Mouse (Mus musculus): ENCODE measurements at regions not wholly inside any gene's neighbourhood (a gene's known extent, or its start where the extent isn't known, plus 50 kb on each side); places are given as distances from the start of the nearest gene placed in this dataset.

DNA sequence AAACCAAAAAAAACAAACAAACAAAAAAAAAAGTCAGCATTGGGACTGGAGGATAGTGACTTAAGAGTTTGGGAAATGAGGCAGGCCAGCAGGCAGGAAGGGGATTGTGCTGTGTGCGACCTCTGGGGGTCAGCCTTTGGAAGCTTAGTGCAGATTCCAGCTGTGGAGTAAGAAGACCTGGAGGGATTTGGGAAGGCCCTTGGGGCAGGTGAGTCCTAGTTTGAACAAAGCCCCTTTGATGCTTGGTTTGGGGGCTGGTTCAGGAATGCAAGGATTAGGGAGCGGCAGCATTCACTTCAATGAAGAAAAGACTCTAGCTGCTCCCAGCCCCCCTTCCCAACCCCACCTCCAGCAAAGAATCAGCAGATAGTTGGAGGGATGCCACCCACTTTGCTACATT lies 235.6 kb upstream of the Stt3b start:
- DNase-seq (ENCODE audit: low spot score in 2 of 2), result no peak

GRCm38 (mm10) chr9:115547625-115548325 lies 237.6 kb upstream of the Stt3b start:
- peak in 1 of 2 experiments; percentile 47 for DNase-seq (ENCODE audit: low spot score in 2 of 2)

DNA sequence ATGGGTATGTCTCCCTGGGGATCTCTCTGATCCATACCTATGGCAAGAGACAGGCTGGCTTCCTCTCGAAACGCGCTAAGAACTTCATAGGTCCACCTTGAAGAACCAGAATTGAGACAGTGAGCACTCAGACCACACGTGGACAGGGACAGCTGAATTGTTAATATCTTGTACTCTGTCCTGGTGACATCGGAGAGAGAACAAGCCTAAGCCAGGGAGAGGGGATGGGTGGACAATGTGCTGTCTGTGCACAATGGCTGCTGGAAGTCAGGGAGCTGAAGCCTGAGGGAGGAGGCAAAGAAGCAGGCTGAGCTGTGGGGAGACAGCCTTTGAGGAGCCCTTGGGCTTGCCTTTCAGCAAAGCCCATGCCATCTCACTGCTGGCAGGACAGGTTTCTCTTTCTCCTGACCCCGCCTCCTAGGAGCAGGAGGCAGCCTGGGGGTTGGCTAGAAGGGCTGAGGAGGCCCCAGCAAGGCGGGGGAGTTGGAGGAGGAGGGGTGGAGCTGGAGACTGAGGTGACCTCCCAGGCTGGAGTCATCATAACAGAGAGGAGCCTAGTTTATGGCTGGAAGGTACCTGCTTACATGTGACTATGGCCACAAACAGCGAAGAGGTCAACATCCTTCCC lies 238.6 kb upstream of the Stt3b start:
- peak; percentile 54 to 59 for DNase-seq (ENCODE audit: low spot score in 2 of 2)

DNA sequence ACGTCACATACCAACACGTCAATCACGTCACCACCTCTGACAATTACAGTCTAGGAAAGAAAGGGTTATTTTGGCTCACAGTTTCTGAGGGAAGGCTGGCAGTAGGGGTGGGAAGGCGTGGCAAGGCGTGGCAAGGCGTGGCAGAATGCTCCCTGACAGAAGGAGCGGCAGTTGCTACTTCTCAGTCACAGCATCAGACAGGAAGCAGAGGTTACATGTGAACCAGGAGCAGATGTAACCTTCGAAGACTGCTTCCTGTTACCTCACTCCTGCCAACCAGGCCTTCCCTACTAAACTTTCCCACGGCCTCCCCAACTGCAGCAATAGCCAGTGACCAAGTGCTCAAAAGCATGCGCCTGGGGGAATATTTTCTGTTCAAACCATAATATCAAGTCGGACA lies 240.9 kb upstream of the Stt3b start:
- DNase-seq (ENCODE audit: low spot score in 2 of 2), result no peak

- no peak for DNase-seq (ENCODE audit: low spot score in 2 of 2)
Observed at GRCm38 (mm10) chr9:115551501-115551900, 241.3 kb upstream of the Stt3b start.

DNA sequence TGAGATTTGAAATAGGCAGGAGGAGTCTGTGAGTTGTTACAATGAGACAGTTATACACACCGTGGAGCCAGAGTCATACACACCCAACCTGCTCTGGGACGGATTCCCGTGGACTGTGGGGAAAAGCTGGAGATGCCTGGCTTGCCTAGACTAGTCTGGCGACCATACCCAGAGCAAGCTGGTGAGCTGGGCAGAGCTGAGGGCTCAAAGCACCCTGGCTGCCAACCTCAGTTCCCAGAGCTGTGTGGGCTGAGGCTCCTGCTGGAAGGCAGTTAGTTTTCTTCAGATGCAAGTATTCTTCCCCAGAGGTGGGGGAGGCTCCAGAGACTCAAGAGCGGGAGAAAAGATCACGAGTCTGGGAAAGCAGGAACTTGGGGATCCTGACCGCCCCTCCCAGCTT lies 247.9 kb upstream of the Stt3b start:
- DNase-seq (ENCODE audit: low spot score in 2 of 2), result peak in 1 of 2 experiments; percentile 20

GRCm38 (mm10) chr9:115559521-115559920 lies 249.3 kb upstream of the Stt3b start:
- DNase-seq (ENCODE audit: low spot score in 2 of 2), result no peak

GRCm38 (mm10) chr9:115561207-115561606 lies 251.0 kb upstream of the Stt3b start:
- DNase-seq (ENCODE audit: low spot score in 2 of 2), result no peak

DNA sequence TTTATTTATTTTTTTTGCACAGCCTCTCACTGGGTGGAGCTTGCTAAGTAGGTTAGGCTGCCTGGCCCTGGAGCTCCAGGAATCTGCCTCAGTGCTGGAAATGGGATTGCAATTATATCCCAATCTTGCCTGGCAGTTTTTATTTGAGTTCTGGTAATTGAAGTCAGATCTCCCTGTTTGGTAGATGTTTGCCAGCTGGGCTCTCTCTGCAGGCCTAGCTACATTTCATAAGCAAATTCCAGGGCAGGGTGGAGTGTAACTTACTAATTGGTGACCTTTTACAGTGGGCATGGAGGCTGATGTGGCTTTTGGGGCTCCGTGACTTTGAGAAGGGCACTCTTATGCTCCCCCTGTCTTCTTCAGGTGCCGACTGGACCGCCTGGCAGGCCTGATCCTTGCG lies 252.6 kb upstream of the Stt3b start:
- DNase-seq (ENCODE audit: low spot score in 2 of 2), result no peak

GRCm38 (mm10) chr9:115564366-115564765 lies 254.1 kb upstream of the Stt3b start:
- no peak for DNase-seq (ENCODE audit: low spot score in 2 of 2)

- no peak for DNase-seq (ENCODE audit: low spot score in 2 of 2)
Observed at GRCm38 (mm10) chr9:115568693-115569334, 258.6 kb upstream of the Stt3b start.

GRCm38 (mm10) chr9:115570998-115571397 lies 260.8 kb upstream of the Stt3b start:
- no peak for DNase-seq (ENCODE audit: low spot score in 2 of 2)

- DNase-seq (ENCODE audit: low spot score in 2 of 2), result no peak
Observed at GRCm38 (mm10) chr9:115581116-115581515, 270.9 kb upstream of the Stt3b start.

- no peak for DNase-seq (ENCODE audit: low spot score in 2 of 2)
Observed at GRCm38 (mm10) chr9:115583548-115583947, 273.3 kb upstream of the Stt3b start.

DNA sequence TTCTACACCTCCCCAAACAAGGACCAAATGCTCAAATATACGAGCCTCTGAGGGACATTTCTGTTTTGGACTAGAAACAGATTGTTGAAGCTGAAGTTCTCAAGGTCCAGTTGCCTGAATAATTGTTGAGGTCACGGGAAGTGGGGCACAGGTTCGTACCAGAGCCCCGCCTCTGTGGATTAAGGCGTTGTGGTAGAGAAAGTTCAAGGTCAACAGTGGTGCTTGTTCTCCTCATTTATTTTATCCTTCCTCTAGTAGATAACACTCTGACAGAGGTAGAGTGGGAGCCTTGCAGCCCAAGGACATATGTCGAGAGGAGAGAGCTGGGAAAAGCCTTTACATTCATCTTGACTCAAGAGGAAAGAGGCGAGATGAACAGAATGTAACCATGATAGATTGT lies 274.7 kb upstream of the Stt3b start:
- no peak for DNase-seq (ENCODE audit: low spot score in 2 of 2)

- DNase-seq (ENCODE audit: low spot score in 2 of 2), result no peak
Observed at GRCm38 (mm10) chr9:115592466-115592865, 282.2 kb upstream of the Stt3b start.

DNA sequence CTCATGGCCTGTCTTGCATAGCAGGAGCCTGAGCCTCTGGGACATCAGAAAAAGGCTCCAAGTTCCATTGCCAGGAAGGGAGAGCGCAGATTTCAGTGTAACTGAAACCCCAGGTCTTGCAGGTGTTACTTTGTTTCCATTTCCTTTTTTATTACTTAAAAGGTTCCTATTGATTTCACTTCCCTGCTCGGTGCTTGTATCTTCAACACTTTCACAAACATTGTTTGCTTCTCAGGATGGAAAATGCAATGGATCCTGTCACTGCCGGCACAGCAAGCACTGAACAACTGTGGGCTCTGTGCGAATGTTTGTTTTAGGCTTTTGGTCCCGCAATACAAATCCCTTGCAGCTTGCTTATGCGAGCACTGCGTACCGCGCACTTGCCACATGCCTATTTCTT lies 290.0 kb upstream of the Stt3b start:
- no peak for DNase-seq (ENCODE audit: low spot score in 2 of 2)

DNA sequence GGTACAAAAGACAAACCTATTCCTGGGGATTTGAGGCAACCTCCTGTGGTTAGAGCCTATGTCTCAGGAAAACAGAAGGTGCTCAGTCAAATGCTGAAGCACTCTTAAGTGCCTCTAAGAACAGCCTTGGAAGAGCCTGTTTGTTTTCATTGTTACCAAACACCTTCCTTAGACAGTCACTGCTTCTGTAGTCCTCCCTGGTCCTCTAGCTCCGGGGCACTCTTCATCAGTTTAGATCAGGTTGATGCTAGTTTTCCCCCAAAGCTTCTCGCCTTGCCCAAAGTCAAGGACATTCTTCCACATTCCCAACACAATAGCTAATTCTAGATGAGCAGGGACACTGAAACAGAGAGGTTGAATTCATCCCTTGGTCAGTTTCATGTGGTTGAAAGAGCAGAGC lies 290.6 kb upstream of the Stt3b start:
- no peak for DNase-seq (ENCODE audit: low spot score in 2 of 2)

DNA sequence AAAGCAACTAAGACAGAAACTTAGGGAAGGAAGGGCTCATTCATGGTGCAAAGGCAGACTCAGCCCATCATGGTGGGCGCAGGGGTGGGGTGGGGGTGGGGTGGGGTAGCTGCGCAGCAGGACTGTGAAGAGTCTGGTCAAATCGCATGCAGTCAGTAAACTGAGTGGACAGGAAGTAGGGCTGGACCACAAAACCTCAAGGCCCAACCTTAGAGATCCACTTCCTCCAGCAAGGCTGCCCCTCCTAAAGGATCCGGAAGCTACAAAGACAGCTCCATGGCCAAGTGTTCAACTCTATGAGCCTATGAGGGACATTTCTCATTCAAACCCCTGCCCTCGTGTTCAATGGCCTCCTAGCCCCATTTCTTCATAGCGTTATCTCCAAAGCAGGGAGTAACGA lies 292.6 kb upstream of the Stt3b start:
- DNase-seq (ENCODE audit: low spot score in 2 of 2), result no peak

DNA sequence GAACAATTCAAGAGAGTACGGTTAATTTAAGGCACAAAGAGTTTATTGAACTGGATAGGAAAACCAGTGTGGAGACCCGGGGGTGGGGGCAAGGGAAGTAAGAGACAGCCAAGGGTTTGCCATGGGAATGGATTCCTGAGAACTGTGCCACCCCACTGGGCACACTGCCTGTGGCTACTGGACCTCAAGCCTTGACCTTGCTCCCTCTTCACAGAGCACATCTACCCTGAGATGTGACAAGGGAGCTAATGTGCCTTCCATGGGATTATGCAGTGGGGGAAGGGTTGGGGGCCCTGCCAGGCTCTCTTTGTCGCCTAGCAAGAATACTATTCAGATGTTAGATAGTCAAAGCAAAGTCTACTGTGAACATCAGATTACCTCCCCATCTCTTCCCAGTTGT lies 294.2 kb upstream of the Stt3b start:
- no peak for DNase-seq (ENCODE audit: low spot score in 2 of 2)

DNA sequence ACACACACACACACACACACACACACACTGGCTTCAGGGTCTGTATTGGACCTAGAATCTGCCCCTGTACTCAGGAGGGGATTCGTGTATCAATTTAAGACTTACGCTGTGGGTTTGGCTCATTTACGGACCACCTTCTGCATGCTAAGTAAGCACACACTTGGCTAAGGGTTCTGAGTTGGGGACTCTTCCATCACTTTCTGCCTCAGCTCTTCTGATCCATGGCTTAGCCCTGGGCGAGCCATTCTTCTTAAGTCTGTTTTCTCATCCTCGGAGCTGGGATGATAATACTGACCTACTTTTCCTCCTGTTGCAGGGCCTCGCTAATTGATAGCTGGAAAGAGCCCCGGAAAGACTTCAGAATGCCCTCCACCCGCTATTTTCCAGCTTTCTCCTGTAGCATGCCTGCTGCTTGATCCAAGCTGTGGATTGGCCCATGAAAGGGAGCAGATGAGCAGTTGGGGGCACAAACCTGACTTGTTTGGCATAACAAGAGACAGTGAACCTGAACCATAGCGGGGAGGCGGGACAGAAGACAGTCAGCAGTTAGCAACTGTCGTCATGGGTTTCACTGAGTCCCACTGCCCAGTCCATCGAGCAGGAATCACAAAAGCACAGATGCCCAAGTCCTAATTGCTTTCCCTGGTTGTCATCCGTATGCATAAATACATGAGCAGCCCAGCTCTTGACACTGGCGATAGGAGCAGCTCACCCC lies 294.9 kb upstream of the Stt3b start:
- DNase-seq (ENCODE audit: low spot score in 2 of 2), result no peak

GRCm38 (mm10) chr9:115607961-115608360 lies 297.7 kb upstream of the Stt3b start:
- DNase-seq (ENCODE audit: low spot score in 2 of 2), result no peak

GRCm38 (mm10) chr9:115608377-115608776 lies 298.2 kb upstream of the Stt3b start:
- DNase-seq (ENCODE audit: low spot score in 2 of 2), result no peak
